Mouse (Mus musculus) heart, adult 2 months (tissue): ENCODE measurements around the gene Tmcc1. TPM values are rescaled to one million over a fixed set of nuclear protein-coding genes. Genes with fewer than 3 reads are reported as not detected.

Experiments used
- DNase-seq, 2 experiments: peaks; one replicate each; pipeline ENCODE4 v3.0.0; 2021
- H3K27ac ChIP-seq: fragments of 200-600 bp; 2 replicates; pipeline ENCODE4 v1.8.1; 2022
- H3K27me3 ChIP-seq: fragments of 200-500 bp; 2 replicates; pipeline ENCODE4 v1.6.1; 2012; ENCODE audit warnings: mild to moderate bottlenecking, low read length, inconsistent platforms, mixed read lengths; ENCODE audit not compliant: control insufficient read depth, insufficient read depth
- H3K36me3 ChIP-seq: fragments of 200-500 bp; 2 replicates; pipeline ENCODE4 v1.6.1; 2012; ENCODE audit warnings: low read length, inconsistent platforms; ENCODE audit not compliant: control insufficient read depth, insufficient read depth
- H3K4me1 ChIP-seq: fragments of 200-500 bp; 2 replicates; pipeline ENCODE4 v1.6.1; 2011; ENCODE audit warnings: low read length; ENCODE audit not compliant: control insufficient read depth, insufficient read depth
- H3K4me3 ChIP-seq: fragments of 200-600 bp; 2 replicates; pipeline ENCODE4 v1.8.1; 2022
- H3K79me2 ChIP-seq: fragments of 200-500 bp; replicated peaks from 2 replicates; pipeline ENCODE4 v1.6.1; 2012; ENCODE audit warnings: mild to moderate bottlenecking, inconsistent platforms, low read length, moderate library complexity, mixed read lengths; ENCODE audit not compliant: control insufficient read depth, insufficient read depth
- H3K9ac ChIP-seq: fragments of 200-500 bp; 2 replicates; pipeline ENCODE4 v1.6.1; 2012; ENCODE audit warnings: low read depth, mild to moderate bottlenecking, control low read depth, inconsistent platforms, low read length, mixed read lengths
- CTCF ChIP-seq: fragments of 200-600 bp; IDR thresholded peaks from 2 replicates; pipeline ENCODE4 v1.8.1; 2022; ENCODE audit warnings: antibody characterized with exemption, mild to moderate bottlenecking, moderate library complexity
- EP300 ChIP-seq: fragments of 200-500 bp; IDR thresholded peaks from 2 replicates; pipeline ENCODE4 v1.6.1; 2011; ENCODE audit warnings: low read depth, low read length, control low read depth; ENCODE audit not compliant: insufficient read depth
- POLR2A ChIP-seq: fragments of 200-500 bp; IDR thresholded peaks from 2 replicates; pipeline ENCODE4 v1.6.1; 2011; ENCODE audit warnings: mild to moderate bottlenecking, low read depth, low read length, control low read depth; ENCODE audit not compliant: insufficient read depth
- WGBS: fragments of 180-500 bp; shearing (Covaris S2); methylation state at CpG from one replicate; pipeline ENCODE4 v1.1.7; 2018; 5-methylcytosine and 5-hydroxymethylcytosine counted together
- intact Hi-C: fragments of 180-260 bp; cut with DNase I; formaldehyde crosslinking; loops from one replicate; pipeline ENCODE4 v1.15.1; 2025
- polyA plus RNA-seq: library from polyadenylated mRNA; depleted of rRNA; stranded (reverse); fragments of >200 nt; gene quantifications from 2 replicates; pipeline ENCODE4 v1.2.3, GENCODE M21; 2012
- total RNA-seq, 2 experiments: library from RNA; stranded (reverse); gene quantifications; 2 replicates each; pipeline ENCODE4 v1.2.3; 2021

Tmcc1 gene
- total and polyA plus RNA-seq, 3 experiments, result 16.7 to 33.8 (median 32.1) TPM

DNA sequence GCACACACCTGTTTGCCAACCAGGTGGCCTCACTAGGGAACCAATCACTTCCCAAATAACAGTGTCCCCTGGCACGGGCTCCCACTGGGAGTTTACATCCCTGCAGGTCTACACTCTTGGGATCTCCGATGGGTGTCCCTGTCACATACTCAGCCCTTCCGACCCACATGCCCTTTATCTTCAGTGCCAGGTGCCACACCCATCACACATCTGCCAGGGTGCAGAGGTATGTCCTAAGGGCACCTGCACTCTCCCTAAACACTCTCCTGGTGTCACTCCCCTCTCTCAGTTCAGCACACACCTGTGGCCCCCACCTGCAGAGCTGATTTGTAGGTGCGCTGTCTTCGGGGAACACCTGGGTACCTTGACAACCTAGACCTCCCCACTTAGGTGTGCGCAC lies 200.3 kb downstream of the Tmcc1 start:
- WGBS, result 39% methylated on average over 6 of the region's 6 CpGs
- Histone ChIP-seq H3K4me1 (peaks cover 28% of the 10 kb centered on the region), H3K4me3 (peak overlapping the region; percentile 91), H3K79me2 (peaks cover 12% of the 10 kb centered on the region), H3K27me3 (no peaks in the 10 kb centered on the region), H3K27ac (peak overlapping the region; percentile 96), H3K9ac (peak overlapping the region; percentile 96), H3K36me3 (no peaks in the 10 kb centered on the region; the same call in 1 of the 2 replicates)
- intact Hi-C loops, result no loop called here
- peak in 1 of 2 experiments; percentile 44 for DNase-seq
- no peak for TF ChIP-seq POLR2A
- no peak for TF ChIP-seq EP300
- no peak for TF ChIP-seq CTCF

DNA sequence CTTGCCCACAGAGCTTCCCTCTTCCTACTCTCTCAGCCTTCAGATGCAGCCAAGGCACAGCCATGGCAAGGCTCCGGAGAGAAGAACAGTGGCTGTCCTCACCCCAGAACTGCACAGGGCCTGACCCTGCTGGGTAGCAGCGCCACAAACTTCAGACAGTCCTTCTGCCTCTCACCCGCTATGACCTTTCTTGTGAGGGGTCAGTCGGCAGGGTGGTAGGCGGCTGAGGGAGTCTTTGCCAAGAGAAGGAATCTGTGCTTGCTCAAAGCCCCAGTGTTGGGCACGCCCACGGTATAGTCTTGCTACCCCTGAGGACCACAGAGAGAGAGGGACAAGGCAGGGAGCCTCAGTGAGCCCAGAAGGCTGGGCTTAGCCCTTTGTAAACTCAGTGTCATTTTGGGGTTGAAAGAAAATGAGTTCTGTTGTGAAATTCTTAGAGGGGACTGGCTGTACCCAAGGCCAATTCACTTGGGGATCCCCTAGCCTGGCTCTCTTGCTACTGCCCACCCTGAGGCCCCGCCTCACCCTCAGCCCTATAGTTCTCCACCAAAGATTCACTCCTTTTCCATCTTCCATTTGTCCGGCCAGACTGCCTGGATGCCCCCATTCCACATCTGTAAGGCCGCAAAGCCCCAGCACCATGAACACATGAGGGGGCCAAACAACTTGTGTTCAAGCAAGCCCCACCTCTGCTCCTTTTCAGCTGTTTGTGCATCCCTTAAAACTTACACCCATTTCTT lies 201.2 kb downstream of the Tmcc1 start:
- Histone ChIP-seq H3K36me3 (no peaks in the 10 kb centered on the region; the same call in 1 of the 2 replicates), H3K4me3 (peak overlapping the region; percentile 91), H3K4me1 (peaks cover 31% of the 10 kb centered on the region), H3K9ac (peak overlapping the region; percentile 96), H3K79me2 (peaks cover 12% of the 10 kb centered on the region), H3K27me3 (no peaks in the 10 kb centered on the region), H3K27ac (peak overlapping the region; percentile 96)
- TF ChIP-seq EP300 (peak; percentile 11; the same call in 1 of the 2 replicates), POLR2A (no peak), CTCF (no peak)
- peak in 1 of 2 experiments; percentile 67 for DNase-seq
- intact Hi-C loops, result no loop called here
- WGBS, result 34% methylated on average over 10 of the region's 10 CpGs

DNA sequence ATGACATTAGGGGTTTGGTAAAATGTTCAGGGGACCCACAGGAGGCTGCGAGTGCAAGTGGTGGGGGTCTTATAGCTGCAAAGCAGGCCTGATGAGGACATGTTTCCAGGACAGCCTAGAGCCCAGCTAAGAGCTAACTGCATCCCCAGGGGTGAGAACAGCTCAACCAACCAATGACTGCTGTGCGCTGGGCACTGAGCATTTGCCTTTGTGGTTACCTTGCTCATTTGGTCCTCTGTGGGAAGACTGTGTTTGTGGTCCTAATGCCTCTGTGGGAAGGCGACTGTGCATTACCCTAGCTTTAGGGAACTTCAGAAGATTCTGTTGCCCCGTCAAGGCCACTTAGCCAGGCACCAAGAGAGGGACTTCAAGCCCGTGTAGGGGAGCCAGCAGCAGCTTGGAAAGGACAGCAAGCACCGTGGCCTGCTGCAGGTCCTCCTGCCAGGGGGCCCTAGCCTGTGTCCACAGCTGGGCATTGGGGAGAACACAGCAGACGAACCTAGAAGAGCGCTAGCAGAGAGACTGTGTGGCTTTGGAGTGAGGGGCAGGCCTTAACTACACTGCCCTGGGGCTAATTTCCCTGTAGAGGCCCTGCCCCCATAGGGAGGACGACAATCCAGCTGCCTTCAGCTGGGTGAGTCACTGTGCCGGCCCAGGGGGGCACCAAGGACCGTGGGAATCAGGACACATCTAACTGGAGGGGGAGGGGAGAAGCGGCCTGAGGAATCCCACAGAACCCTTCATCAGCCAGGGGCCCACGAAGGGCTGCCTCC lies 202.0 kb downstream of the Tmcc1 start:
- Histone ChIP-seq H3K36me3 (no peaks in the 10 kb centered on the region), H3K9ac (peak overlapping the region; percentile 96), H3K4me3 (peak overlapping the region; percentile 91), H3K4me1 (peaks cover 25% of the 10 kb centered on the region), H3K79me2 (peaks cover 12% of the 10 kb centered on the region), H3K27ac (peak overlapping the region; percentile 96), H3K27me3 (no peaks in the 10 kb centered on the region)
- peak; percentile 68 for DNase-seq
- 35% methylated on average over 13 of the region's 13 CpGs for WGBS
- no peak for TF ChIP-seq EP300
- 0 out of 2 replicates have a peak, but pooled peaks have one; percentile 10 for TF ChIP-seq POLR2A
- intact Hi-C loops, result no loop called here

DNA sequence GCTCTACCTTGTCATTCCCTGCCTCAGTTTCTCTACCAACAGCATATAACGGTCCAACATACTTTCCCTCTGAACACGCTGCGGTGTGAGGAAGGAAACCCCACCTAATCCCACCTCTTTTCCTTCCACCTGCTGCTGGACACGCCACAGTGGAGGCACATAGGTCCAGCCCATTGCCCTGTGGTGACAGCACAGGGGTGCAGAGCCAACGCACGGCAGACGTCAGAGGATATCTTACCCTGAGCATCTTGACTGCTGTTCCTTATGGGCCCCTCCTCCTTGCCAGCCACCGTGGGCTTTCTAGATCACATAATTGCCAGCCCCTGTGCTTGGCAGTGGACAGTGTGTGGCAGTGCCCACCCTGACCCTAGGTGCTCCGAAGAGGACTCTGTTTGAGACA lies 202.8 kb downstream of the Tmcc1 start:
- TF ChIP-seq EP300 (no peak), POLR2A (0 out of 2 replicates have a peak, but pooled peaks have one; percentile 22), CTCF (no peak)
- Histone ChIP-seq H3K4me3 (peak overlapping the region; percentile 91), H3K27ac (peak overlapping the region; percentile 96), H3K27me3 (no peaks in the 10 kb centered on the region), H3K9ac (peak overlapping the region; percentile 96), H3K4me1 (peaks cover 23% of the 10 kb centered on the region), H3K79me2 (peaks cover 12% of the 10 kb centered on the region), H3K36me3 (no peaks in the 10 kb centered on the region)
- 45% methylated on average over 9 of the region's 9 CpGs for WGBS
- peak in 1 of 2 experiments; percentile 43 for DNase-seq
- intact Hi-C loops, result no loop called here

DNA sequence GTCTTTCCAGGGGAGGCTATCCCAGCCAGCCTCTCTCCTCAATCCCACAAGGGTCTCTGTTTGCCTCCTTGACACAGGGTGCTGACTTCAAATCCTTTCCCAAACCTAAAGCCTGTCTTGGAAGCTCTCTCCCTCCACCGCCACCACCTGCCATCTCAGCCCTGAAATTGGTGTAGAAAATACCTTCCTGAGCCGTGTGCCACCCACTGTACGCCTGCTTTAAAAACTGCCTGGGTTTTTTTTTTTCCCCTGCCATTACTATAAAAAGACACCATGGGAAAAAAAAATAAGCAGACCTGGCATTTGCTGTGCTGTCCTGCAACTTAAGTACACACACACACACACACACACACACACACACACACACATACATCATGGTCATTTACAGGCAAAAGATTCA lies 203.2 kb downstream of the Tmcc1 start:
- H3K79me2 ChIP-seq, result peaks cover 12% of the 10 kb centered on the region
- H3K9ac ChIP-seq, result peak overlapping the region; percentile 96
- intact Hi-C loops, result no loop called here
- TF ChIP-seq POLR2A (no peak), EP300 (no peak), CTCF (no peak)
- H3K4me3 ChIP-seq, result peak overlapping the region; percentile 25; the same call in 1 of the 2 replicates
- WGBS, result 50% methylated on average over 3 of the region's 3 CpGs
- peak overlapping the region; percentile 57 for H3K27ac ChIP-seq
- DNase-seq, result no peak
- no peaks in the 10 kb centered on the region for H3K27me3 ChIP-seq
- H3K36me3 ChIP-seq, result no peaks in the 10 kb centered on the region
- H3K4me1 ChIP-seq, result peaks cover 25% of the 10 kb centered on the region

DNA sequence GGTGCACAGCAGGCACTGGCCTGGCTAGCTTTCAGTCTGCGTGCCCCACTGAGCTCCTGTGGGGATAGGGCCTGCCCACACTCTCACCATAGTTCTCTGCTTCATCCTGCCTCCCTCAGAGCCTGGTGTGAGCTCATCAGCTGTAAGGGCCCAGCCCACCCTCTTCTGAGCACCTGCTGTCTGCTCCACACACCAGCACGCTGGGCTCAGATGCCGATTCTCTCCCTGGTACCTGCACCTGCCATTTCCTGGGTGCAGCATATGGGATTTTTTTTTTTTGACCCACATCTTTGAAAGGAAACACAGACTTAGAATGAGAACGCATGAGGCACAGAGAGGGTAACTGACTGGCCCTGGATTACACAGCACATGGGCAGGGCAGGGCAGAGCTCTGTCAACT lies 203.7 kb downstream of the Tmcc1 start:
- Histone ChIP-seq H3K79me2 (peaks cover 13% of the 10 kb centered on the region), H3K36me3 (no peaks in the 10 kb centered on the region), H3K27ac (peak overlapping the region; percentile 57), H3K4me1 (peaks cover 29% of the 10 kb centered on the region), H3K9ac (peak overlapping the region; percentile 27), H3K27me3 (no peaks in the 10 kb centered on the region), H3K4me3 (peak overlapping the region; percentile 25; the same call in 1 of the 2 replicates)
- no peak for DNase-seq
- intact Hi-C loops, result no loop called here
- 52% methylated on average over 4 of the region's 4 CpGs for WGBS
- TF ChIP-seq POLR2A (no peak), EP300 (no peak), CTCF (no peak)
